Mouse (Mus musculus) kidney, postnatal 4 days (tissue): ENCODE results near the gene Mup7.
"Not testable (repeated sequence)": the region's sequence is repeated elsewhere in the genome, so short reads cannot be mapped to it uniquely, and the experiment has no call there.

Source experiments
- DNase-seq, 2 experiments: peaks; one replicate each; pipeline ENCODE4 v3.0.0; 2021; ENCODE audit warnings: mixed read lengths in 2 of 2

Gene Mup7

DNA sequence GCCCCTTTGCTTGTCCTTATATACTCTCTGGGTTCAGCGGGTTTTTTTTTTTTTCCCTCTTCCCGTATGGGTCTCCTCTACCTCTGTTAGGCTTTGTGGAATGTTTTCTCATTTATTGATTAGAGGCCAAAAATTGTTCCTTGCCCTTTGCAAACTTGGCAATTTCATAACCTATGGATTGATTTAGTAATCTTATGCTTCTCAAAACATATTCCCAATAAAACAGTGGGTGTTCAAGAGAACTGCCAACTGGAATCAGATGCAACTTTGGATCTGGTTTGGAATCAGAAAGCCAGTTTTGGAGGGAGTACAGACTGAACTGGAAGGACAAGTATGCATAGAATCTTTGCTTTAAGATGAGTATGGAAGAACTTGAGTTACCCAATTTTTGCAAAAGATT, at the start of gene Mup7:
Gene Mup7, minus strand, starts transcription at position 101 of the 400 bp plus-strand sequence.
- DNase-seq, result not testable (repeated sequence)

DNA sequence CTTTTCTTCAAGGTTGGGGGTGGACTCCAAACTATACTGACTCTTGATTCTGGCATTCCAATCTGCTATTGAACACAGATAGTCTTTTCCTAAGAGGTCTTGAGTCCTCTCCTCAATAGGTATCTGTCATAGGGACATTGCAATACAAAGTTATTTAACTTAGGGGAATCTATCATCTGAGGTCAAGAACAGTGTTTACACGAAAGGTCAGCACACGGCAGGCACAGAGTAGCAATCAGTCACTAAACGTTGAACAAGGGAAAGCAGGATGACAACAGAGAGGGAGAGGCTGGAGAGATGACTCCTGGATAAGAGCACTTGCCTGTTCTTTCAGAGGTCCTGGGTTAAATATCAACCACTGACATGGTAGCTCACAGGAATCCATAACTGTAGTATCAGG, 9.6 kb upstream of the Mup7 start:
- DNase-seq, result not testable (repeated sequence)

DNA sequence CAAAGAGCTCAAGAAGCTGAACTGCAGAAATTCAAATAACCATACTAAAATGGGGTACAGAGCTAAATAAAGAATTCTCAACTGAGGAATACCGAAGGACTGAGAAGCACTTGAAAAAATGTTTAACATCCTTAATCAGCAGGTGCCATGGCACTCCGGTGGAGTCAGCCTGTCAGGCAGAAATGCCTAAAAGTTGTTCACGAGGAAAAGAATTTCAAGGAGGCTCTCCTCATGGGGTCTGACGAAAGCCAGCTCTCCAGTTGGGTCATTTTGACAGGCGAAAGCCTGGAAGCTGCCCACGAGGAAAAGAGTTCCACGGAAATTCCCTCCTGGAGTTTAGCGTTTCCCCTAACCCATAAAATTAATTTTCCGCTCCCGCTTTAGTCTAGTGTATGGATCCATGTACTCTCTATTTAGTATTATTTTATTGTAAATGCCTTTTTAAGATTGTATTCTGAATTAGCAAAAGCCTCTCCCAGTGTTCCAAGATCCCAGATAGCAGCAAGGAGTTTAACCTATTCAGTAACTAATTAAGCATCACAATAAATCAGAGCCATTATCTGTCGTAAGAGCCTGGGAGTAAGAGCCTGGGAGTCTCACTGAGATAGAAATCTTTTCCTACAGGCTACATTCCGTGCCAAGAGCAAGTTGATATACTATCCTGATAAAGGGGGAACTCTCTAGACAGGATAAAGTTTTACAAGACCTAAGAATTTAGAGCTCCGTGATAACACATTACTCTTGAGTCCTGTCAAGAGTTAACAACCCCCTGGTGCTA, 40.8 kb downstream of the Mup7 start:
- not testable (repeated sequence) for DNase-seq

DNA sequence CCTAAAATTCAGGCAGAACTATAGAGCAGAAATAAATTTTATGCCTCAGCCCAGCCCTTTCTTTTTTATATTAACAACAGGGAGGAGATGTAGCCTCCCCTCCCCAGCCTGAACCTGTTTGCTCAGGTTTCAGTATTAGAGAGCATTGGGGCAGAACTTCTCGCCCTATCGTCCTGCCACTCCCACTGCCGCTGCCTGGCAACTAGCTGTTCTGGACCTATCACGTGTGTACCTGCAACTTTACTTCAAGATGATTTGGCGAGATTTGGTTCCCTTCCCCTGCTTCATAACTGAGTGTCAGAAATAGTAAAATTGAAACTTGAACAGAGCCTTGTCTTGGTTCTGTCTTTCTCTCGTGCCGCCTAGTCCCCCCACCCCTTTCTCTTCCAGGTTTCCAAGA, 50.1 kb downstream of the Mup7 start:
- DNase-seq, result peak in 1 of 2 experiments; percentile 14
